In genomic region chr1:34068341-34068740, GRCm38 (mm10) we compare ENCODE assay signal across 8 mouse cellular contexts.
DNase-seq lines count a peak whose midpoint lies in the region; ATAC-seq lines count a peak whose summit lies in the region.

No protein-coding gene starts in this region.

- H3K4me2 ChIP-seq in heart, embryonic 12.5 days, result no peak overlapping the region

- H3K36me3 ChIP-seq in heart, embryonic 12.5 days, result no peaks in the 10 kb centered on the region

- no peak overlapping the region for H3K27ac ChIP-seq in heart, embryonic 12.5 days (ENCODE audit: poor library complexity, severe bottlenecking)

- no peak for ATAC-seq in heart, embryonic 12.5 days (ENCODE audit: insufficient number of reproducible peaks, low FRiP score)

- peak; percentile 51 for DNase-seq in heart, postnatal 4 days
- DNase-seq in right cerebral cortex, postnatal 4 days, result peak; percentile 34
- DNase-seq in right cerebral cortex, adult 2 months (ENCODE audit: low spot score in 2 of 2), result no peak
- peak; percentile 6 for DNase-seq in c-Kit-positive CD71-positive TER-119-negative erythroid progenitor cells, embryonic 14.5 days (ENCODE audit: low read depth)
- peak; percentile 21 for DNase-seq in thymus, postnatal 25 days
- no peak for DNase-seq in kidney, postnatal 14 days
- DNase-seq in frontal cortex, adult 2 months (ENCODE audit: extremely low spot score in 1 of 2, low spot score in 1 of 2), result no peak

- no peaks in the 10 kb centered on the region for H3K9me3 ChIP-seq in heart, embryonic 12.5 days (replicated peaks)

- 49% methylated on average over 5 of the region's 5 CpGs for WGBS in heart, embryonic 12.5 days

- no peak overlapping the region for H3K4me3 ChIP-seq in heart, embryonic 12.5 days

- H3K27me3 ChIP-seq in heart, embryonic 12.5 days (replicated peaks), result no peaks in the 10 kb centered on the region

- no peak overlapping the region for H3K9ac ChIP-seq in heart, embryonic 12.5 days

- peaks cover 57% of the 10 kb centered on the region for H3K4me1 ChIP-seq in heart, embryonic 12.5 days (replicated peaks)

Comparison
In these comparisons a context has a peak if more than half of its experiments do, and no peak if none do; other contexts are left out.
1. DNase-seq: peak in heart, postnatal 4 days (single experiment), right cerebral cortex, postnatal 4 days (single experiment), c-Kit-positive CD71-positive TER-119-negative erythroid progenitor cells, embryonic 14.5 days (single experiment) and thymus, postnatal 25 days (single experiment); none in right cerebral cortex, adult 2 months (0 of 2), kidney, postnatal 14 days (single experiment) and frontal cortex, adult 2 months (0 of 2).